Mouse (Mus musculus): Measurements from ENCODE around the gene Mettl7a1. TPM values are rescaled to one million over a fixed set of nuclear protein-coding genes. Genes with fewer than 3 reads are reported as not detected.

The Mettl7a1 gene
- polyA plus RNA-seq, 1 experiment: 9.4 TPM

- Histone ChIP-seq H3K4me3 (no peak within 1 kb of the TSS), H3K4me2 (ENCODE audit: low read depth) (no peak within 1 kb of the TSS), H3K79me2 (ENCODE audit: control insufficient read depth, insufficient read depth) (no peaks in the 10 kb centered on the region), H3K36me3 (ENCODE audit: control insufficient read depth, insufficient read depth) (no peaks in the 10 kb centered on the region), H3K27me3 (ENCODE audit: control insufficient read depth, insufficient read depth, insufficient read length) (peaks cover 4% of the 10 kb centered on the region), H3ac (ENCODE audit: control insufficient read depth, insufficient read length) (no peak within 1 kb of the TSS)
- TF ChIP-seq POLR2AphosphoS2 (IDR thresholded peaks at IDR 0.05; ENCODE audit: insufficient read length, low read depth) (no peak), CEBPB (IDR thresholded peaks at IDR 0.05; ENCODE audit: insufficient read depth, poor library complexity, severe bottlenecking) (no peak), E2F4 (IDR thresholded peaks at IDR 0.05; ENCODE audit: insufficient read depth) (no peak), POLR2A (IDR thresholded peaks at IDR 0.05; ENCODE audit: insufficient read length, low read depth) (no peak), MYOG (IDR thresholded peaks at IDR 0.05; ENCODE audit: control insufficient read depth in 1 of 3, insufficient read depth in 1 of 3, insufficient read length in 2 of 3, low read depth in 2 of 3) (peak in 2 of 3 experiments; percentile 5 to 19)
These were observed 23.3 kb upstream of the Mettl7a1 start, which contains the start of gene Tmprss12 for GRCm38 (mm10) chr15:100280626-100281025. Gene Tmprss12 (plus strand): TSS chr15:100280837.

- TF ChIP-seq MAX (IDR thresholded peaks at IDR 0.05; ENCODE audit: low read depth) (no peak), CEBPB (IDR thresholded peaks at IDR 0.05; ENCODE audit: insufficient read depth, poor library complexity, severe bottlenecking) (no peak), MYOG (IDR thresholded peaks at IDR 0.05; ENCODE audit: control insufficient read depth in 1 of 3, insufficient read depth in 1 of 3, insufficient read length in 2 of 3, low read depth in 2 of 3) (no peak)
- Histone ChIP-seq H3K36me3 (ENCODE audit: control insufficient read depth, insufficient read depth) (no peaks in the 10 kb centered on the region), H3K4me3 (no peak overlapping the region), H3K79me2 (ENCODE audit: control insufficient read depth, insufficient read depth) (no peaks in the 10 kb centered on the region), H3K4me2 (ENCODE audit: low read depth) (no peak overlapping the region), H3ac (ENCODE audit: control insufficient read depth, insufficient read length) (no peak overlapping the region), H3K27me3 (ENCODE audit: control insufficient read depth, insufficient read depth, insufficient read length) (peaks cover 12% of the 10 kb centered on the region)
These were observed 15.0 kb upstream of the Mettl7a1 start for GRCm38 (mm10) chr15:100288980-100289379.

DNA sequence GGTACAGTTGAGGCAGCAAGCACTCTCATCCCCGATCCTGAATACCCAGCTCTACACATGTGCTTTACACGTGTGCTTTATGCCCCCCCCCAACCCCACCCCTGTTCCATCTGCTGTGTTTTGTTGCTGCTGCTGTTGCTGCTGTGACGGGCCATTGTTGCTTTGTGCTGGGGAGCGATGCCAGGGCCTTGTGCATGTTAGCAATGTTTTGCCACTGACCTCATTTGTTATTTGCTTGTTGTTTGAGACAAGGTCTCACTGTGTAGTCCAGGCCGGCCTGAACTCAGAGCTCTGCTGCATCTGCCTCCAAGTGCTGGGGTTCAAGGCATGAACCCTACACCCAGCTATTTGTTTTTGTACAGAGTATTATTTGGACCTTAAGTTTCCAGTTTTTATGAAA, 13.1 kb upstream of the Mettl7a1 start:
- H3K27me3 ChIP-seq (ENCODE audit: control insufficient read depth, insufficient read depth, insufficient read length): peaks cover 5% of the 10 kb centered on the region
- H3K79me2 ChIP-seq (ENCODE audit: control insufficient read depth, insufficient read depth): no peaks in the 10 kb centered on the region
- no peaks in the 10 kb centered on the region for H3K36me3 ChIP-seq (ENCODE audit: control insufficient read depth, insufficient read depth)
- H3K4me3 ChIP-seq: no peak overlapping the region
- no peak overlapping the region for H3ac ChIP-seq (ENCODE audit: control insufficient read depth, insufficient read length)
- no peak overlapping the region for H3K4me2 ChIP-seq (ENCODE audit: low read depth)
- TF ChIP-seq MYOD1 (IDR thresholded peaks at IDR 0.05; ENCODE audit: control insufficient read depth in 1 of 3, insufficient read length in 2 of 3, low read depth in 2 of 3): no peak
- TF ChIP-seq TCF12 (IDR thresholded peaks at IDR 0.05; ENCODE audit: insufficient read depth, poor library complexity, severe bottlenecking): no peak
- TF ChIP-seq POLR2A (IDR thresholded peaks at IDR 0.05; ENCODE audit: insufficient read length, low read depth): no peak
- TF ChIP-seq MYOG (IDR thresholded peaks at IDR 0.05; ENCODE audit: control insufficient read depth in 1 of 3, insufficient read depth in 1 of 3, insufficient read length in 2 of 3, low read depth in 2 of 3): no peak
- no peak for TF ChIP-seq USF1 (IDR thresholded peaks at IDR 0.05; ENCODE audit: low read depth)
- TF ChIP-seq SRF (IDR thresholded peaks at IDR 0.05; ENCODE audit: control insufficient read depth, insufficient read length, low read depth): no peak
- no peak for TF ChIP-seq TCF3 (IDR thresholded peaks at IDR 0.05; ENCODE audit: insufficient read length, low read depth)
- TF ChIP-seq E2F4 (IDR thresholded peaks at IDR 0.05; ENCODE audit: insufficient read depth): no peak
- no peak for TF ChIP-seq MAX (IDR thresholded peaks at IDR 0.05; ENCODE audit: low read depth)
- no peak for TF ChIP-seq CEBPB (IDR thresholded peaks at IDR 0.05; ENCODE audit: insufficient read depth, poor library complexity, severe bottlenecking)
- TF ChIP-seq POLR2AphosphoS2 (IDR thresholded peaks at IDR 0.05; ENCODE audit: insufficient read length, low read depth): no peak
- TF ChIP-seq REST (IDR thresholded peaks at IDR 0.05; ENCODE audit: insufficient read depth, insufficient read length): no peak

DNA sequence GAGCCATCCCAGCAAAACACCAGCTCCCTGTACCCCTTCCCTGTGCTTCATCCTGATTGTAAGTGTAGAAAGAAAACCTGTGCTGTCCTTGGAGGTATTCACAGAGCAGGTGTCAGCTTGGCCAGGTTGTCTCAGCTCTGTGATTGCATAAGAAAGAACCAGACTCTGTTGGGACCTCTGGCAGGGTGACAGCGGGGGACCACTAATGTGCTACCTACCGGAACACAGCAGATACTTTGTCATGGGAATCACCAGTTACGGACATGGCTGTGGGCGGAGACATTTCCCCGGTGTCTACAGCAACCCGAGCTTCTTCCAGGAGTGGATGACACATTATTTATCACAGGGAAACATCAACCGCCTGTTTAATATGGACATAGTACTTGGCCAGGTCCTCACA, 11.6 kb upstream of the Mettl7a1 start:
- Histone ChIP-seq H3K79me2 (ENCODE audit: control insufficient read depth, insufficient read depth) (no peaks in the 10 kb centered on the region), H3K4me2 (ENCODE audit: low read depth) (no peak overlapping the region), H3K36me3 (ENCODE audit: control insufficient read depth, insufficient read depth) (no peaks in the 10 kb centered on the region), H3ac (ENCODE audit: control insufficient read depth, insufficient read length) (no peak overlapping the region), H3K27me3 (ENCODE audit: control insufficient read depth, insufficient read depth, insufficient read length) (peaks cover 5% of the 10 kb centered on the region), H3K4me3 (no peak overlapping the region)
- TF ChIP-seq USF1 (IDR thresholded peaks at IDR 0.05; ENCODE audit: low read depth) (no peak), TCF3 (IDR thresholded peaks at IDR 0.05; ENCODE audit: insufficient read length, low read depth) (no peak), MYOG (IDR thresholded peaks at IDR 0.05; ENCODE audit: control insufficient read depth in 1 of 3, insufficient read depth in 1 of 3, insufficient read length in 2 of 3, low read depth in 2 of 3) (no peak), REST (IDR thresholded peaks at IDR 0.05; ENCODE audit: insufficient read depth, insufficient read length) (no peak), MYOD1 (IDR thresholded peaks at IDR 0.05; ENCODE audit: control insufficient read depth in 1 of 3, insufficient read length in 2 of 3, low read depth in 2 of 3) (no peak), CEBPB (IDR thresholded peaks at IDR 0.05; ENCODE audit: insufficient read depth, poor library complexity, severe bottlenecking) (no peak), E2F4 (IDR thresholded peaks at IDR 0.05; ENCODE audit: insufficient read depth) (no peak), POLR2A (IDR thresholded peaks at IDR 0.05; ENCODE audit: insufficient read length, low read depth) (no peak), TCF12 (IDR thresholded peaks at IDR 0.05; ENCODE audit: insufficient read depth, poor library complexity, severe bottlenecking) (no peak), SRF (IDR thresholded peaks at IDR 0.05; ENCODE audit: control insufficient read depth, insufficient read length, low read depth) (no peak), POLR2AphosphoS2 (IDR thresholded peaks at IDR 0.05; ENCODE audit: insufficient read length, low read depth) (no peak), MAX (IDR thresholded peaks at IDR 0.05; ENCODE audit: low read depth) (no peak)

GRCm38 (mm10) chr15:100297856-100298255, 6.1 kb upstream of the Mettl7a1 start:
- no peaks in the 10 kb centered on the region for H3K36me3 ChIP-seq (ENCODE audit: control insufficient read depth, insufficient read depth)
- TF ChIP-seq POLR2A (IDR thresholded peaks at IDR 0.05; ENCODE audit: insufficient read length, low read depth) (no peak), MYOG (IDR thresholded peaks at IDR 0.05; ENCODE audit: control insufficient read depth in 1 of 3, insufficient read depth in 1 of 3, insufficient read length in 2 of 3, low read depth in 2 of 3) (no peak), SRF (IDR thresholded peaks at IDR 0.05; ENCODE audit: control insufficient read depth, insufficient read length, low read depth) (no peak), MYOD1 (IDR thresholded peaks at IDR 0.05; ENCODE audit: control insufficient read depth in 1 of 3, insufficient read length in 2 of 3, low read depth in 2 of 3) (no peak), USF1 (IDR thresholded peaks at IDR 0.05; ENCODE audit: low read depth) (no peak), CEBPB (IDR thresholded peaks at IDR 0.05; ENCODE audit: insufficient read depth, poor library complexity, severe bottlenecking) (no peak), REST (IDR thresholded peaks at IDR 0.05; ENCODE audit: insufficient read depth, insufficient read length) (no peak), E2F4 (IDR thresholded peaks at IDR 0.05; ENCODE audit: insufficient read depth) (no peak), MAX (IDR thresholded peaks at IDR 0.05; ENCODE audit: low read depth) (no peak), TCF12 (IDR thresholded peaks at IDR 0.05; ENCODE audit: insufficient read depth, poor library complexity, severe bottlenecking) (no peak)
- H3K79me2 ChIP-seq (ENCODE audit: control insufficient read depth, insufficient read depth): no peaks in the 10 kb centered on the region
- H3K4me2 ChIP-seq (ENCODE audit: low read depth): no peak overlapping the region
- no peak overlapping the region for H3ac ChIP-seq (ENCODE audit: control insufficient read depth, insufficient read length)
- H3K27me3 ChIP-seq (ENCODE audit: control insufficient read depth, insufficient read depth, insufficient read length): no peaks in the 10 kb centered on the region
- H3K4me3 ChIP-seq: no peak overlapping the region
